Comparison of ENCODE assay signal across 9 mouse cellular contexts in the genomic region with DNA sequence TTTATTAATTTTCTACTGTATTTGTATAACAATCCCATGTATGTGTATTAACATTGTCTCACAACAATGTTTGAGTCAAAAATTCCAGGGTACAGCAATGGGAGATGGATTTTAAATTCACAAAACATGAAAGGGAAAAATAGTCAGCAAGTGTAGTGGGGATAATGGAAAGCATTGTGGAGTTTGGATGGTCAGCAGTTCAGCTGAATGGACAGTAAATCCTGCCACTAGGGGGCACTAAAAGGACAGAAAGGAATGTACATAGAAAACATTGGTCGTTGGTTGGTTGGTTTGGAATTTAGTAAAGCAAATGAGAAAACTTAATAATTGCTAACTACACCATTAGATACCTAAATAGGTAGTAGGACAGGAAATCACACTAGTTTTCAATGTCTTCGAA.
A peak's percentile ranks its signal among the peaks of the same experiment; 100 is the strongest.
DNase-seq lines count a peak whose midpoint lies in the region; ATAC-seq and TF ChIP-seq lines count a peak whose summit lies in the region.
"Had no signal": no experiment of that assay in that cellular context is flagged by ENCODE, and none has a peak within 500 bp of the region (broad histone marks: within the 10 kb centered on the region; RNA-seq: fewer than 3 reads in every experiment).

No protein-coding gene starts in this region.

- peak; percentile 65 for ATAC-seq in hindbrain, embryonic 11.5 days (ENCODE audit: low FRiP score)
- no peak for ATAC-seq in hindbrain, embryonic 13.5 days (ENCODE audit: low FRiP score)
- ATAC-seq in limb, embryonic 14.5 days (ENCODE audit: low FRiP score, low read depth), result no peak

- H3K27me3 ChIP-seq in hindbrain, embryonic 11.5 days (ENCODE audit: control insufficient read depth, insufficient read depth, low read length), result no peaks in the 10 kb centered on the region
- no peaks in the 10 kb centered on the region for H3K27me3 ChIP-seq in hindbrain, embryonic 13.5 days
- no peaks in the 10 kb centered on the region for H3K27me3 ChIP-seq in limb, embryonic 14.5 days (ENCODE audit: control insufficient read depth, insufficient read depth, low read length)
- H3K27me3 ChIP-seq in thymus, adult 2 months (ENCODE audit: control insufficient read depth, insufficient read depth, low read length), result no peaks in the 10 kb centered on the region
- H3K27me3 ChIP-seq: hindbrain, embryonic 15.5 days had no signal

- H3K9me3 ChIP-seq in hindbrain, embryonic 11.5 days (ENCODE audit: control insufficient read depth, low read length), result no peaks in the 10 kb centered on the region
- no peaks in the 10 kb centered on the region for H3K9me3 ChIP-seq in hindbrain, embryonic 13.5 days
- H3K9me3 ChIP-seq in ES-E14 (ENCODE audit: control insufficient read depth, insufficient read depth, low read depth, low read length), result no peaks in the 10 kb centered on the region
- H3K9me3 ChIP-seq in limb, embryonic 14.5 days (ENCODE audit: control insufficient read depth, low read length), result no peaks in the 10 kb centered on the region
- H3K9me3 ChIP-seq: hindbrain, embryonic 15.5 days had no signal

- 20% methylated on average over 2 of the region's 2 CpGs for WGBS in hindbrain, embryonic 11.5 days
- WGBS in hindbrain, embryonic 13.5 days, result 27% methylated on average over 2 of the region's 2 CpGs
- WGBS in limb, embryonic 14.5 days, result 24% methylated on average over 2 of the region's 2 CpGs
- 30% methylated on average over 2 of the region's 2 CpGs for WGBS in thymus, adult 2 months

- in situ Hi-C loops in ES-E14 (cut with MboI; ENCODE audit: low sequenced_read_pairs in 2 of 2, unreplicated experiment in 2 of 2), result no loop called here

- no peak overlapping the region for H3K4me3 ChIP-seq in hindbrain, embryonic 11.5 days (ENCODE audit: low read depth, low read length)
- no peak overlapping the region for H3K4me3 ChIP-seq in hindbrain, embryonic 13.5 days
- no peak overlapping the region for H3K4me3 ChIP-seq in ES-E14 (ENCODE audit: insufficient read depth in 1 of 2, low read depth in 1 of 2, low read length in 2 of 2, poor library complexity in 1 of 2, severe bottlenecking in 1 of 2)
- H3K4me3 ChIP-seq in limb, embryonic 14.5 days (replicated peaks; ENCODE audit: low read length), result no peak overlapping the region
- H3K4me3 ChIP-seq in thymus, adult 2 months (ENCODE audit: control insufficient read depth, insufficient read depth, low read length), result no peak overlapping the region
- H3K4me3 ChIP-seq: hindbrain, embryonic 15.5 days had no signal

- H3K9ac ChIP-seq in hindbrain, embryonic 11.5 days (ENCODE audit: low read depth, low read length), result no peak overlapping the region
- no peak overlapping the region for H3K9ac ChIP-seq in hindbrain, embryonic 13.5 days
- H3K9ac ChIP-seq in ES-E14 (ENCODE audit: insufficient read depth, low read depth, low read length, poor library complexity, severe bottlenecking), result no peak overlapping the region
- H3K9ac ChIP-seq in limb, embryonic 14.5 days (ENCODE audit: low read depth, low read length, severe bottlenecking), result no peak overlapping the region
- H3K9ac ChIP-seq: hindbrain, embryonic 15.5 days had no signal

- no peaks in the 10 kb centered on the region for H3K36me3 ChIP-seq in hindbrain, embryonic 11.5 days (ENCODE audit: control insufficient read depth, insufficient read depth, low read length)
- no peaks in the 10 kb centered on the region for H3K36me3 ChIP-seq in hindbrain, embryonic 13.5 days
- H3K36me3 ChIP-seq in ES-E14 (ENCODE audit: control insufficient read depth, insufficient read depth, low read length, poor library complexity, severe bottlenecking), result no peaks in the 10 kb centered on the region
- no peaks in the 10 kb centered on the region for H3K36me3 ChIP-seq in limb, embryonic 14.5 days (ENCODE audit: control insufficient read depth, insufficient read depth, low read length)
- H3K36me3 ChIP-seq in thymus, adult 2 months (ENCODE audit: control insufficient read depth, insufficient read depth, low read length), result no peaks in the 10 kb centered on the region
- H3K36me3 ChIP-seq: hindbrain, embryonic 15.5 days had no signal

- no peaks in the 10 kb centered on the region for H3K4me1 ChIP-seq in hindbrain, embryonic 11.5 days (replicated peaks; ENCODE audit: control insufficient read depth, insufficient read depth, low read length)
- H3K4me1 ChIP-seq in hindbrain, embryonic 13.5 days (replicated peaks), result no peaks in the 10 kb centered on the region
- H3K4me1 ChIP-seq in ES-E14 (ENCODE audit: control insufficient read depth in 2 of 2, insufficient read depth in 2 of 2, low read length in 2 of 2, poor library complexity in 1 of 2), result no peaks in the 10 kb centered on the region
- H3K4me1 ChIP-seq in limb, embryonic 14.5 days (ENCODE audit: control insufficient read depth, insufficient read depth, low read length), result no peaks in the 10 kb centered on the region
- H3K4me1 ChIP-seq in thymus, adult 2 months (replicated peaks; ENCODE audit: control insufficient read depth, insufficient read depth, low read length), result no peaks in the 10 kb centered on the region
- H3K4me1 ChIP-seq: hindbrain, embryonic 15.5 days had no signal

- H3K4me2 ChIP-seq in hindbrain, embryonic 11.5 days (replicated peaks; ENCODE audit: low read depth, low read length), result no peak overlapping the region
- no peak overlapping the region for H3K4me2 ChIP-seq in hindbrain, embryonic 13.5 days
- H3K4me2 ChIP-seq in limb, embryonic 14.5 days (replicated peaks; ENCODE audit: low read depth, low read length, severe bottlenecking), result no peak overlapping the region
- H3K4me2 ChIP-seq: hindbrain, embryonic 15.5 days had no signal

- H3K27ac ChIP-seq in hindbrain, embryonic 11.5 days (ENCODE audit: low read depth, low read length), result no peak overlapping the region
- no peak overlapping the region for H3K27ac ChIP-seq in hindbrain, embryonic 13.5 days
- H3K27ac ChIP-seq in ES-E14 (ENCODE audit: insufficient read depth, low read depth, low read length, poor library complexity, severe bottlenecking), result no peak overlapping the region
- no peak overlapping the region for H3K27ac ChIP-seq in limb, embryonic 14.5 days (replicated peaks; ENCODE audit: low read depth, low read length)
- H3K27ac ChIP-seq in thymus, adult 2 months (ENCODE audit: control insufficient read depth, insufficient read depth, low read length), result no peak overlapping the region
- H3K27ac ChIP-seq: hindbrain, embryonic 15.5 days had no signal

- TF ChIP-seq CTCF in thymus, adult 2 months (IDR thresholded peaks at IDR 0.05; ENCODE audit: borderline replicate concordance, control insufficient read depth, extremely low read depth, insufficient read depth, low read length, poor library complexity), result no peak

- no peak for TF ChIP-seq POLR2A in limb, embryonic 14.5 days (IDR thresholded peaks at IDR 0.05; ENCODE audit: borderline replicate concordance, extremely low read depth, insufficient read depth, insufficient read length)
- no peak for TF ChIP-seq POLR2A in thymus, adult 2 months (IDR thresholded peaks at IDR 0.05; ENCODE audit: control insufficient read depth, extremely low read depth, insufficient read depth, low read length, poor library complexity)

- peak; percentile 83 for DNase-seq in hindbrain, embryonic 11.5 days (ENCODE audit: low spot score)
- peak; percentile 51 for DNase-seq in ES-E14 (ENCODE audit: low read depth, low spot score)
- DNase-seq in c-Kit-positive CD71-negative TER-119-negative erythroid progenitor cells, embryonic 14.5 days (ENCODE audit: low read depth), result peak; percentile 1
- peak; percentile 10 to 87 for DNase-seq in frontal cortex, adult 2 months (ENCODE audit: extremely low spot score in 1 of 2, low spot score in 1 of 2)
- peak; percentile 54 for DNase-seq in limb, embryonic 14.5 days (ENCODE audit: low spot score)
- peak; percentile 32 for DNase-seq in telencephalon, adult 2 months (ENCODE audit: low read depth, low spot score)
- DNase-seq in thymus, adult 2 months, result no peak

TF ChIP-seq in ES-E14, 5 proteins besides CTCF, POLR2A, EP300 and RAD21:
- TF ChIP-seq MAFK (IDR thresholded peaks at IDR 0.05; ENCODE audit: insufficient read depth, low read depth, low read length) (peak; percentile 60), ZNF384 (IDR thresholded peaks at IDR 0.05; ENCODE audit: low read depth, low read length) (no peak), ZC3H11A (IDR thresholded peaks at IDR 0.05; ENCODE audit: borderline replicate concordance, low read depth, low read length) (peak; percentile 73; the same call in 1 of the 2 replicates), CHD2 (IDR thresholded peaks at IDR 0.05; ENCODE audit: low read depth, low read length) (no peak)
